Mouse (Mus musculus) liver, embryonic 12.5 days (tissue): Measurements from ENCODE around the gene Upf1. TPM values are rescaled to one million over a fixed set of nuclear protein-coding genes. Genes with fewer than 3 reads are reported as not detected.
A peak's percentile ranks its signal among the peaks of the same experiment; 100 is the strongest.

Source experiments
- ATAC-seq: fragments of 200-750 bp; cut with Nextera tagmentation; 2 replicates; pipeline ENCODE4 v1.8.0; 2017; ENCODE audit warnings: moderate number of reproducible peaks, mild to moderate bottlenecking, moderate library complexity
- H3K27ac ChIP-seq: fragments of 300-500 bp; sonication (generic); 2 replicates; pipeline ENCODE4 v1.5.1; 2016; ENCODE audit warnings: mild to moderate bottlenecking
- H3K27me3 ChIP-seq: fragments of 300-500 bp; sonication (generic); replicated peaks from 2 replicates; pipeline ENCODE4 v1.6.1; 2016; ENCODE audit warnings: mild to moderate bottlenecking, moderate library complexity
- H3K36me3 ChIP-seq: fragments of 300-500 bp; sonication (generic); 2 replicates; pipeline ENCODE4 v1.6.1; 2016; ENCODE audit warnings: mild to moderate bottlenecking, moderate library complexity
- H3K4me1 ChIP-seq: fragments of 300-500 bp; sonication (generic); 2 replicates; pipeline ENCODE4 v1.6.1; 2016
- H3K4me2 ChIP-seq: fragments of 300-500 bp; sonication (generic); 2 replicates; pipeline ENCODE4 v1.6.1; 2016; ENCODE audit warnings: mild to moderate bottlenecking, moderate library complexity
- H3K4me3 ChIP-seq: fragments of 300-500 bp; sonication (generic); 2 replicates; pipeline ENCODE4 v1.5.1; 2016; ENCODE audit warnings: mild to moderate bottlenecking, moderate library complexity
- H3K9ac ChIP-seq: fragments of 300-500 bp; sonication (generic); 2 replicates; pipeline ENCODE4 v1.6.1; 2016; ENCODE audit warnings: mild to moderate bottlenecking, moderate library complexity
- H3K9me3 ChIP-seq: fragments of 300-500 bp; sonication (generic); replicated peaks from 2 replicates; pipeline ENCODE4 v1.6.1; 2016; ENCODE audit warnings: mild to moderate bottlenecking, moderate library complexity
- WGBS: fragments of 180-500 bp; shearing (Covaris S2); methylation state at CpG from one replicate; pipeline ENCODE4 v1.1.7; 2016; ENCODE audit not compliant: insufficient replicate concordance; 5-methylcytosine and 5-hydroxymethylcytosine counted together
- polyA plus RNA-seq: library from polyadenylated mRNA; unstranded; fragments of >200 nt; fragmentation: Nextera tagmentation; extraction: Ambion mirVana; gene quantifications from 2 replicates; pipeline ENCODE4 v1.2.1, GENCODE M21; 2016

Gene Upf1
- polyA plus RNA-seq, 1 experiment from 2014 or later: 30.5 TPM

- 60% methylated on average over 4 of the region's 4 CpGs for WGBS
- Histone ChIP-seq H3K4me2 (peak overlapping the region; percentile 75), H3K27ac (peak overlapping the region; percentile 91), H3K4me1 (peaks cover 77% of the 10 kb centered on the region), H3K9ac (peak overlapping the region; percentile 69), H3K36me3 (peaks cover 24% of the 10 kb centered on the region), H3K9me3 (no peaks in the 10 kb centered on the region), H3K27me3 (no peaks in the 10 kb centered on the region), H3K4me3 (peak overlapping the region; percentile 95)
- ATAC-seq: no peak
Measured at GRCm38 (mm10) chr8:70354004-70354403, 926 bp upstream of the Upf1 start.

DNA sequence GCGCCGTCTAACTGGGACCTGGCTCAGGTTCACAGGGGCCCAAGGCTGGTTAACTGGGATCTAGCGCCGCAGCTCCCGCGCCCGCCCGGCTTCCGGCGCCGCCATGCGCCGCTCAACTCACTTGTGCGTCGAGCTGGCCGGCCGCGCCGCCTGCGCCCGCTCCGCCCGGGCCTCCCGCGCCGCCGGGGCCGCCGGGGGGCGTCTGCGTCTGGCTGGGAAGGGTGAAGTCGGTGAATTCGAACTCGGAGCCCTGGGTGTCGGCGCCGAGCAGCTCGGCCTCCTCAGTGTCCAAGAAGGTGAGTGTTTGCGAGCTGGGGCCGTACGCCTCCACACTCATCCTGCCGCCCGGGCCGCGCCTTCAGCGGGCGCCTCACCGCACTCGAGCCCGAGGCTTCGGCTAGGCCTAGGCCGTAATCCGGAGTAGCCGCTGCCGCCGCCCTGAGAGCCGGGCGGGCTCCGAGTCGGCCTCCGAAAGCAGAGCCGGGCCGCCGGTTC lies 374 bp downstream of the Upf1 start:
- peak; percentile 34 for ATAC-seq
- WGBS: under 1% methylated on average over 59 of the region's 64 CpGs
- peaks cover 37% of the 10 kb centered on the region for H3K36me3 ChIP-seq

DNA sequence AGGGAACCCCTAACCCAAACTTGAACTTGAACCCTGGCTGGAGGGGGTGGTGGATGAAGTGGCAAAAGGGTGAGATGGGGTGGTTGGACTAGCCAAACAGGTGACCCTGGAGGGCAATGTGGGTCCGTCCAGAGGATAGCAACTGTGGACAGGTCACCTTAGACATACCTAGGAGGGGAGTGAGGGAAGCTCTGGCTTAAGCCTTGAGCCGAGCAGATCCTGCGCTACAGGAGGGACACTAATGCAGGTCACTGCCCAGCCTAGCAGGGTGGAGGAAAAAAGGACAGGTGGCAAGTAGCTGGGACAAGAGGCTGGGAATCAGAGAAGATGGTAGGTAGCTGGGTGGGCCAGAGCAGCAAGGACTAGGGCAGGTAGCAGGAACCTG lies 1.1 kb downstream of the Upf1 start:
- peaks cover 89% of the 10 kb centered on the region for H3K4me1 ChIP-seq
- peak overlapping the region; percentile 95 for H3K4me3 ChIP-seq
- H3K27me3 ChIP-seq: no peaks in the 10 kb centered on the region
- peak overlapping the region; percentile 96 for H3K4me2 ChIP-seq
- peak overlapping the region; percentile 96 for H3K27ac ChIP-seq
- H3K9ac ChIP-seq: peak overlapping the region; percentile 98
- no peaks in the 10 kb centered on the region for H3K9me3 ChIP-seq
- no peak for ATAC-seq
- 10% methylated on average over 3 of the region's 3 CpGs for WGBS
- peaks cover 43% of the 10 kb centered on the region for H3K36me3 ChIP-seq

More for the DNA sequence above, 374 bp downstream of the Upf1 start:
- H3K4me1 ChIP-seq: peaks cover 89% of the 10 kb centered on the region
- peak overlapping the region; percentile 95 for H3K4me3 ChIP-seq
- peak overlapping the region; percentile 96 for H3K4me2 ChIP-seq
- peak overlapping the region; percentile 98 for H3K9ac ChIP-seq
- H3K27ac ChIP-seq: peak overlapping the region; percentile 96
- no peaks in the 10 kb centered on the region for H3K9me3 ChIP-seq
- H3K27me3 ChIP-seq: no peaks in the 10 kb centered on the region

DNA sequence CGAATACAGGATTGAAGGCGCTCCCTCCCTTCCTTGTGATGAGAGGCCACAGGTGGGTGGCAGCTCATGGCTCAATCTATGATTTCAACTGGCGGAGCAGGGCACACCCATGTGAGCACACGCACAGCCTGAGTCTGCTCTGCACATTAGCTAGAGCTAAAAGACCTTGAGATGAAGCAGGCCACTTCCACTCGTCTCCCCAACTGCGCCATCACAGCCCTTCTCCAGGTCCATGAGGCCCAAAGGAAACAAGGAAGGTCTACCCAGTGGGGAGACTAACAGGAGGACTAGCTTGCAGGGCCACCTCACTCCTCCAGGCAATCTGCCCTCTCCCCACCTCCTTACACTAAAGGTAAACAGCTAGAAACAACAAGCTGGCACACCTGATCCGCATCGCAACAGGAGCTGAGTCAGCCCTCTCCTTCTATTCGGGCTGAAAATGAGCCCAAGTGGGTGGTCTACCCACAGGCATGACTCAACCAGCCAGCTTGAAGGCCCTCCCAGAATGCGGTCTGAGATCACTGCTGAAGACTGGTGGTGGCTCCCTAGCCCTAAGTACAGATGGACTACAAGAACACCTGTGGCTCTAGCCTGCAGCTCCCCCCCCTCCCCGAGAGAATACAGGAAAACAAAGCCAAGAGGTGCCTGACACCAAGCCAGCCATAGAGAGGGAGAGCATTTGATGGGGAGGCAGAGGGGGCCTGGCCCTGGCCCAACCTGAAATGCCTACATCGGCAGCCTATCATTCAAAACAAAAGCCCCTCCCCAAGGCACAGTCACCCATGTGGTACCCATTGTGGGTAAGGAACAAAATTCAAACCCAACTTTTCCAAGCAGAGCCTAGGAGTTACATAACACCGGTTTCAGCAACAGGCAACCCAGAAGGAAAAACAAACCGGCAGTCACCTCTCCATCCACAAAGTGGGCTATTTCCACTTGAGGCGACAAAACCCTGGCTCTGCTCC lies 1.8 kb downstream of the Upf1 start:
- Histone ChIP-seq H3K4me3 (peak overlapping the region; percentile 95), H3K4me1 (peaks cover 89% of the 10 kb centered on the region), H3K27me3 (no peaks in the 10 kb centered on the region), H3K27ac (peak overlapping the region; percentile 96), H3K9me3 (no peaks in the 10 kb centered on the region), H3K36me3 (peaks cover 50% of the 10 kb centered on the region), H3K4me2 (peak overlapping the region; percentile 96), H3K9ac (peak overlapping the region; percentile 98)
- 39% methylated on average over 15 of the region's 15 CpGs for WGBS
- ATAC-seq: no peak

DNA sequence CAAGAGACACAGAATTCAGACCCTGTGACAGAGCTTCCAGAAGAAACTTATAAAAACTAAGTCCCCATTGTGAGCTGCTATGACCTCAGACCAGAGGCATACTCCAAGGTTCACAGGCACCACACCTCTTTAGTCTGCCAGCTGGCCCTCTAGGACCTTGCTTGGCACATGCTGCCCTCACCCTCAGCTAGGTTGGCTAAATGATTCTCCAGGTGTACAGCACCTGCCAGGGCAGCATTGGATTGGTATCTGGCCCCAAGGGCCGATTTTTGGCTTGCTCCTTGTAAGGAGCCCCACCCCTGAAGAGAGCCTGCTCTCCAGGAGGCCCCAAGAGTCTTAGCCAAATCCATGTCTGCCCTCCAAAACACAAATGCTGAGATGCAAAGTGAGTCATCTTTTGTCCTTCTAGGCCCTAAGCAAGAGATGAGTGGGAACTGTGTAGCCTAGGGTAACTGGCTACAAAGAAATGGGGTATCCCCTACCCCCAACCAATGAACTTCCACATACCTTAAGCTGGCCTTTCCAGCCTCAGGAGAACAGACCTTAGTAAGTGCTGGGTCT lies 5.1 kb downstream of the Upf1 start:
- H3K9ac ChIP-seq: peak overlapping the region; percentile 14; the same call in 1 of the 2 replicates
- peak overlapping the region; percentile 6; the same call in 1 of the 2 replicates for H3K4me2 ChIP-seq
- 48% methylated on average over 1 of the region's 1 CpGs for WGBS
- H3K27ac ChIP-seq: peak overlapping the region; percentile 42
- H3K4me1 ChIP-seq: peaks cover 81% of the 10 kb centered on the region
- H3K9me3 ChIP-seq: no peaks in the 10 kb centered on the region
- ATAC-seq: no peak
- no peak overlapping the region for H3K4me3 ChIP-seq
- H3K27me3 ChIP-seq: no peaks in the 10 kb centered on the region
- H3K36me3 ChIP-seq: peaks cover 77% of the 10 kb centered on the region

- Histone ChIP-seq H3K36me3 (peaks cover 82% of the 10 kb centered on the region), H3K4me2 (no peak overlapping the region), H3K27me3 (no peaks in the 10 kb centered on the region), H3K4me1 (peaks cover 81% of the 10 kb centered on the region), H3K27ac (peak overlapping the region; percentile 42; the same call in 1 of the 2 replicates), H3K4me3 (no peak overlapping the region), H3K9me3 (no peaks in the 10 kb centered on the region), H3K9ac (no peak overlapping the region)
- 77% methylated on average over 4 of the region's 4 CpGs for WGBS
- no peak for ATAC-seq
Measured at GRCm38 (mm10) chr8:70347443-70347842, 5.6 kb downstream of the Upf1 start.

DNA sequence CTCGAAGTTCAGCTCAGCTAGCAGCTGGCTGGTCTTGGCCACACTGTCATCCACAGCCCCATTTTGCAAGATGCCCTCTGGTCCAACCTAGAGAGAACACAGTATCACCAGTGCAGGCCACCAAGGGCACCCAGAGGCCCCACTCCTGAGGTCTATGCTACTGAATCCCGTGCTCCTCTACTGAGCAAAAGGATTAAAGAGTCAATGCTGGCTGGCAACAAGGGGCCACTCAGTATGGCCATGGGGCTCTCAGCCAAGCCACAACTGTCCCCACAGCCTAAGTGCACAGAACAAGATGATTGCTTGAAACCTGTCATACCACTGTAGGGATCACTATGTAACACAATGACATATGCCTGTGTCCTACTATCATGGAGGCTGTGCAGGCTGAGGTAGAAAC lies 8.8 kb downstream of the Upf1 start:
- Histone ChIP-seq H3K27ac (peak overlapping the region; percentile 49; the same call in 1 of the 2 replicates), H3K4me3 (no peak overlapping the region), H3K36me3 (peaks cover 93% of the 10 kb centered on the region), H3K27me3 (no peaks in the 10 kb centered on the region), H3K9ac (no peak overlapping the region), H3K4me1 (peaks cover 51% of the 10 kb centered on the region), H3K4me2 (no peak overlapping the region), H3K9me3 (no peaks in the 10 kb centered on the region)
- no peak for ATAC-seq
- WGBS: 80% methylated on average over 2 of the region's 2 CpGs

DNA sequence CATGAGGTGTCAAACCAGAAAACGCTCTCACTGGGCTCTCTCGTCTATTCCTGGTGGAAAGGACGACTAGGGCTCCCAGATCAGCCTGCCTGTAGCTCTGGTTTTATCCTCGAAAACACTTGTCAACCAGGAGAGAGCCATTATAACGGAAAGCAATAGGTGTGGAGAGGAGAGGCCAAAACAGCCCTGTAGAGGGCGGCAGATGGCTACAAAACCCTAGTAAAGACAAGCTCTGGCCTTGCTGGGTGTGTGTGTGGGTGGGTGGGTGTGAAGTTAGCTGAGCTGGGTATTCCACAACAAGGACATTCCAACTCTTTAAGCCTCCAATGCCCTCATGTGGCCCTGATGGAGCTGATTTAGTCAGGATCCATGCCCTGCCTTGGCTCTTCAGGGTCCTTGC lies 9.4 kb downstream of the Upf1 start:
- 0 out of 2 replicates have a peak overlapping the region, but pooled peaks have one; percentile 5 for H3K27ac ChIP-seq
- peaks cover 93% of the 10 kb centered on the region for H3K36me3 ChIP-seq
- H3K4me2 ChIP-seq: no peak overlapping the region
- WGBS: 64% methylated on average over 6 of the region's 6 CpGs
- no peak overlapping the region for H3K4me3 ChIP-seq
- peaks cover 45% of the 10 kb centered on the region for H3K4me1 ChIP-seq
- ATAC-seq: no peak
- H3K27me3 ChIP-seq: no peaks in the 10 kb centered on the region
- no peaks in the 10 kb centered on the region for H3K9me3 ChIP-seq
- no peak overlapping the region for H3K9ac ChIP-seq

DNA sequence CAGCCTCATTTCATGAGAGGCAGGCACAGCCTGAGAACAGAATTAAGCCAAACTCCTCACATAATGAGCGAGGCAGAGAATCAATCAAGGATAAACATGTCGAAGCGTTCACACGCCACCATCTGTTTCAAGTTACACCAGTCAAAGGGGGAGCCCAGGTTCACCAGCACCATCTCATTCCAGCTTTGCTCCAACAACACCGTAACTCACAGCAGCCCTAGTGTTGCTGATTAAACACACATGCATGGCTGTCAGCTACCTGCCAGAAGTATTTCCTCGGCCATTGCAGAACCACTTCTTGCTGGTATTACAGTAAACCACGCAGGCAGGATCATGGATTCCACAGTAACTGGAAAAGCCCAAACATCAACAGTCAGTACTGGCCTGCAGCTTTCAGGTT lies 10.0 kb downstream of the Upf1 start:
- Histone ChIP-seq H3K27me3 (no peaks in the 10 kb centered on the region), H3K4me1 (peaks cover 39% of the 10 kb centered on the region)

DNA sequence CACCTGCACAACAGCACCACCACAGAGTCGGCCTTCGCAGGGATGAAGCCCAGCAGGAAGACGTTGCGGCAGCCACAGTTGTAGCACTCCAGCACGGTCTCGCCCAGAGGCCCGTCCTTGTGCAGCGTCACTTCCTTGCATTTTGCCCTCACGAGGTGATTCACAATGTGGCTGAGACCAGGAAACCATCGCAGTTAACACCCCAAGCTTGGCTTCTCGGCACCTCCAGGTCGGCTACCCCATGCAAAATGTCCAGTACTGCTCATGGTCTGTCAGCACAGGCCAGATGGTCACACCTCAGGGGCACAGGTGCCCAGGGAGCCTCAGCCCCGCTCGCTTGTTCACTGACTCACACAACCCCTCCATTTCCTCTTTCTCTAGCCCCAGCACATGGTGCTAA lies 11.1 kb downstream of the Upf1 start:
- WGBS: 85% methylated on average over 14 of the region's 14 CpGs
- no peak overlapping the region for H3K4me2 ChIP-seq
- no peak overlapping the region for H3K27ac ChIP-seq
- H3K4me1 ChIP-seq: peaks cover 28% of the 10 kb centered on the region
- H3K9me3 ChIP-seq: no peaks in the 10 kb centered on the region
- H3K27me3 ChIP-seq: no peaks in the 10 kb centered on the region
- H3K9ac ChIP-seq: no peak overlapping the region
- ATAC-seq: no peak
- H3K36me3 ChIP-seq: peaks cover 93% of the 10 kb centered on the region
- no peak overlapping the region for H3K4me3 ChIP-seq

More for the DNA sequence above, 10.0 kb downstream of the Upf1 start:
- WGBS: 84% methylated on average over 7 of the region's 7 CpGs
- no peak overlapping the region for H3K4me3 ChIP-seq
- H3K9me3 ChIP-seq: no peaks in the 10 kb centered on the region
- H3K4me2 ChIP-seq: no peak overlapping the region
- H3K9ac ChIP-seq: no peak overlapping the region
- peaks cover 93% of the 10 kb centered on the region for H3K36me3 ChIP-seq
- H3K27ac ChIP-seq: no peak overlapping the region
- no peak for ATAC-seq

- H3K4me3 ChIP-seq: no peak overlapping the region
- no peak overlapping the region for H3K4me2 ChIP-seq
- no peak overlapping the region; the same call in 1 of the 2 replicates for H3K27ac ChIP-seq
- 88% methylated on average over 7 of the region's 7 CpGs for WGBS
- ATAC-seq: no peak
- H3K27me3 ChIP-seq: no peaks in the 10 kb centered on the region
- peaks cover 15% of the 10 kb centered on the region for H3K4me1 ChIP-seq
- no peak overlapping the region for H3K9ac ChIP-seq
- H3K9me3 ChIP-seq: no peaks in the 10 kb centered on the region
- peaks cover 93% of the 10 kb centered on the region for H3K36me3 ChIP-seq
Measured at GRCm38 (mm10) chr8:70340659-70341058, 12.4 kb downstream of the Upf1 start.

DNA sequence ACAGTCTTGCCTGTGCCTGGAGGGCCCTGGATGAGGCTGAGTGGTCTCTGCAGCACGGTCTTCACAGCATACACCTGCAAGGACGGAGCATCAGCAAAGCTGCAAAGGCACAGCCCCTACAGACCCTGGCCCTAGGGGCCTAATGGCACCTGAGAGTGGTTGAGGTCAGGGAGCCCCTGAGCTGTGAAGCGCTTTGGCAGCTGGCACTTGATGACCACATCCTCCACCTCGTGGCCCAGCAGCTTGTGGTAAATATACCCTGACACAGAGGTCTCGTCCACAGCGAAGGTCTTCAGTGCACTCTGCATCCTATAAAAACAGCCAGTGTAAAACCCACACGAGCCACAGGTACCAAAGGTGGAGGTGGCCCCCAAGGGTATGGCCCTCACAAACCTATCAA lies 14.1 kb downstream of the Upf1 start:
- Histone ChIP-seq H3K9ac (no peak overlapping the region), H3K4me2 (no peak overlapping the region), H3K27me3 (no peaks in the 10 kb centered on the region), H3K36me3 (peaks cover 100% of the 10 kb centered on the region), H3K4me1 (no peaks in the 10 kb centered on the region), H3K27ac (no peak overlapping the region), H3K9me3 (no peaks in the 10 kb centered on the region), H3K4me3 (no peak overlapping the region)
- WGBS: 88% methylated on average over 7 of the region's 7 CpGs
- no peak for ATAC-seq
